Mouse (Mus musculus) induced T-regulatory cell, adult 2 months (primary cell): Measurements from ENCODE around the gene Zbtb33.

Experiments used
- DNase-seq: peaks from one replicate; pipeline ENCODE4 v3.0.0-alpha.2; 2012; ENCODE audit warnings: low read depth

Zbtb33 gene

GRCm38 (mm10) chrX:38189552-38190457, at the start of gene Zbtb33:
TSS of gene Zbtb33 (plus strand) at chrX:38189793.
- DNase-seq = peak; percentile 90

- DNase-seq = no peak
These were observed 30.5 kb upstream of the Zbtb33 start for GRCm38 (mm10) chrX:38159097-38159496.

GRCm38 (mm10) chrX:38165315-38165714, 24.3 kb upstream of the Zbtb33 start:
- no peak for DNase-seq

- no peak for DNase-seq
These were observed 23.5 kb upstream of the Zbtb33 start for GRCm38 (mm10) chrX:38166064-38166463.

- no peak for DNase-seq
These were observed 23.0 kb upstream of the Zbtb33 start for GRCm38 (mm10) chrX:38166592-38166991.

- peak; percentile 45 for DNase-seq
These were observed 9.7 kb upstream of the Zbtb33 start for GRCm38 (mm10) chrX:38179891-38180310.

- peak; percentile 34 for DNase-seq
These were observed 8.7 kb upstream of the Zbtb33 start for GRCm38 (mm10) chrX:38180656-38181607.

- DNase-seq = peak; percentile 86
These were observed 7.9 kb upstream of the Zbtb33 start for GRCm38 (mm10) chrX:38181608-38182258.

- no peak for DNase-seq
These were observed 4.1 kb upstream of the Zbtb33 start for GRCm38 (mm10) chrX:38185520-38185919.

GRCm38 (mm10) chrX:38190458-38190764, 818 bp downstream of the Zbtb33 start:
- DNase-seq = no peak

GRCm38 (mm10) chrX:38201816-38202215, 12.2 kb downstream of the Zbtb33 start:
- DNase-seq = no peak

- DNase-seq = no peak
These were observed 17.8 kb downstream of the Zbtb33 start for GRCm38 (mm10) chrX:38207392-38207791.

- no peak for DNase-seq
These were observed 27.5 kb downstream of the Zbtb33 start for GRCm38 (mm10) chrX:38216986-38217675.

- no peak for DNase-seq
These were observed 28.0 kb downstream of the Zbtb33 start for GRCm38 (mm10) chrX:38217676-38217991.

GRCm38 (mm10) chrX:38222757-38223156, 33.2 kb downstream of the Zbtb33 start:
- no peak for DNase-seq

- no peak for DNase-seq
These were observed 40.3 kb downstream of the Zbtb33 start for GRCm38 (mm10) chrX:38229888-38230287.

GRCm38 (mm10) chrX:38237731-38238130, 48.1 kb downstream of the Zbtb33 start:
- peak; percentile 61 for DNase-seq
